Mouse (Mus musculus): ENCODE measurements around the gene Rbmx.

- TF ChIP-seq CTCF (conservative IDR thresholded peaks at IDR 0.05; ENCODE audit: insufficient read depth, insufficient read length, low read depth, low read length) (no peak), POLR2A (IDR thresholded peaks at IDR 0.05; ENCODE audit: low read depth, low read length) (no peak)
Observed at GRCm38 (mm10) chrX:57364891-57365569, 27.8 kb downstream of the Rbmx start.

Data from kidney, adult 2 months (tissue).